Mouse (Mus musculus) urinary bladder, adult 2 months (tissue): Measurements from ENCODE around the gene 5730522E02Rik. TPM values are rescaled to one million over a fixed set of nuclear protein-coding genes. Genes with fewer than 3 reads are reported as not detected.
"Not testable (repeated sequence)": the region's sequence is repeated elsewhere in the genome, so short reads cannot be mapped to it uniquely, and the experiment has no call there.

Experiments
- DNase-seq: peaks from one replicate; pipeline ENCODE4 v3.0.0; 2022; ENCODE audit warnings: low spot score
- polyA plus RNA-seq: library from polyadenylated mRNA; depleted of rRNA; stranded (reverse); fragments of >200 nt; gene quantifications from 2 replicates; pipeline ENCODE4 v1.2.3, GENCODE M21; 2012; rRNA removed

5730522E02Rik gene
- polyA plus RNA-seq: 0.07 and 0.09 TPM in 2 replicates

- DNase-seq: no peak
Observed at GRCm38 (mm10) chr11:26210582-26211180, at the start of gene 5730522E02Rik. 5730522E02Rik (minus strand) TSS chr11:26210763.

GRCm38 (mm10) chr11:26236540-26236939, 26.0 kb upstream of the 5730522E02Rik start:
- no peak for DNase-seq

GRCm38 (mm10) chr11:26229895-26230294, 19.3 kb upstream of the 5730522E02Rik start:
- no peak for DNase-seq

GRCm38 (mm10) chr11:26213643-26214042, 3.1 kb upstream of the 5730522E02Rik start:
- not testable (repeated sequence) for DNase-seq

- peak; percentile 65 for DNase-seq
Observed at GRCm38 (mm10) chr11:26209811-26210581, 567 bp downstream of the 5730522E02Rik start.

GRCm38 (mm10) chr11:26203466-26203865, 7.1 kb downstream of the 5730522E02Rik start:
- no peak for DNase-seq

GRCm38 (mm10) chr11:26202842-26203241, 7.7 kb downstream of the 5730522E02Rik start:
- no peak for DNase-seq

GRCm38 (mm10) chr11:26201778-26202097, 8.8 kb downstream of the 5730522E02Rik start:
- no peak for DNase-seq

- no peak for DNase-seq
Observed at GRCm38 (mm10) chr11:26200970-26201777, 9.4 kb downstream of the 5730522E02Rik start.

- DNase-seq: no peak
Observed at GRCm38 (mm10) chr11:26195468-26195867, 15.1 kb downstream of the 5730522E02Rik start.

GRCm38 (mm10) chr11:26187231-26187967, 23.2 kb downstream of the 5730522E02Rik start:
- no peak for DNase-seq

GRCm38 (mm10) chr11:26170572-26170971, 40.0 kb downstream of the 5730522E02Rik start:
- no peak for DNase-seq

GRCm38 (mm10) chr11:26167609-26167971, 43.0 kb downstream of the 5730522E02Rik start:
- no peak for DNase-seq

- DNase-seq: no peak
Observed at GRCm38 (mm10) chr11:26166966-26167608, 43.5 kb downstream of the 5730522E02Rik start.

- no peak for DNase-seq
Observed at GRCm38 (mm10) chr11:26164651-26165259, 45.8 kb downstream of the 5730522E02Rik start.

- DNase-seq: no peak
Observed at GRCm38 (mm10) chr11:26161354-26161753, 49.2 kb downstream of the 5730522E02Rik start.

- DNase-seq: no peak
Observed at GRCm38 (mm10) chr11:26159033-26159432, 51.5 kb downstream of the 5730522E02Rik start.

- no peak for DNase-seq
Observed at GRCm38 (mm10) chr11:26140024-26140423, 70.5 kb downstream of the 5730522E02Rik start.

GRCm38 (mm10) chr11:26138013-26138412, 72.5 kb downstream of the 5730522E02Rik start:
- DNase-seq: no peak

- DNase-seq: no peak
Observed at GRCm38 (mm10) chr11:26130911-26131310, 79.7 kb downstream of the 5730522E02Rik start.

- no peak for DNase-seq
Observed at GRCm38 (mm10) chr11:26129054-26129453, 81.5 kb downstream of the 5730522E02Rik start.
